Mouse (Mus musculus) layer of hippocampus, postnatal 25 days (tissue): ENCODE data around the gene Gng7. TPM values are rescaled to one million over a fixed set of nuclear protein-coding genes. Genes with fewer than 3 reads are reported as not detected.
"Not testable (repeated sequence)": the region's sequence is repeated elsewhere in the genome, so short reads cannot be mapped to it uniquely, and the experiment has no call there.

Experiments used
- DNase-seq, 2 experiments: peaks; one replicate each; pipeline ENCODE4 v3.0.0; 2022; ENCODE audit warnings: mixed read lengths in 2 of 2, low spot score in 1 of 2; ENCODE audit errors: extremely low spot score in 1 of 2
- total RNA-seq, 2 experiments: library from RNA; stranded (reverse); gene quantifications; 2 replicates each; pipeline ENCODE4 v1.2.3; 2021

Gene Gng7
- total RNA-seq, 2 experiments from 2014 or later: 180 to 184 TPM

DNA sequence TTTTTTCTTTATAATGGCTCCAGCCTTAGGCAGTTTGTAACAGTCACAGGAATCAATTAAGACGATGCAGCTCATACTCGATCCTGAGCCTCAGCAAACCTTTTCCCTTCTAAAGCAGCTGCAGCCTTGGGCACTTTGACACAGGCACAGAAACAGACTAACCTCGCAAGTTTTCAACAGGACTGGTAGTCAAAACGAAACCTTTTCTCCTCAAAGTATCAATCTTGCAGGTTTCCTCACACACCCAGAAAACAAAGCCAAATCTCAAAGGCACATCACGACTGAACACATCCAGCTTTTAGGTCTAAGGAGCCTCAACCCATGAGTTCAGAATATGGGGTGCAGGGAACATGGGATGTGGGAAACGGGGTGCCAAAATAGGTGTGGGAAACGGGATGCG, 17.4 kb downstream of the Gng7 start:
- DNase-seq: no peak

GRCm38 (mm10) chr10:80996501-80996900, 18.2 kb downstream of the Gng7 start:
- DNase-seq: no peak

- peak; percentile 86 to 91 for DNase-seq
Measured at GRCm38 (mm10) chr10:80995091-80995632, 19.6 kb downstream of the Gng7 start.

DNA sequence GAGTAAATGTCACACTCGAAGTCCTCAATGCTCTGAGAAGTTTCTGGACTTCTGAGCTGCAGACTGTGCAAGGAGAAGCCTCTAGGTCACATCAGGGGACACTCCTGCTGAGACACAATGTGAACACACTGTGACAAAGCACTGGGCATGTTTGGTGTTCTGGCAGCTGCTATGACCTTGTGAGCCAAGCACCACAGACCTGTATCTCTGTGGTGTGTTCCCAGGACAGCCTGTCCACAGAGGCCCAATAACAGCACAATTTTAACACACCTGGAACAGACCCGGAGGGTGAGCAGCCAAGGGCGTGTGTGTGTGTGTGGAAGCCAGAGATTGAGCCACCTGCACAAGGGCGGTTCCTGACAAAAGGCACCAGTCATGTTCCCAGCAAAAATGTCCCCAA, 20.1 kb downstream of the Gng7 start:
- no peak for DNase-seq

DNA sequence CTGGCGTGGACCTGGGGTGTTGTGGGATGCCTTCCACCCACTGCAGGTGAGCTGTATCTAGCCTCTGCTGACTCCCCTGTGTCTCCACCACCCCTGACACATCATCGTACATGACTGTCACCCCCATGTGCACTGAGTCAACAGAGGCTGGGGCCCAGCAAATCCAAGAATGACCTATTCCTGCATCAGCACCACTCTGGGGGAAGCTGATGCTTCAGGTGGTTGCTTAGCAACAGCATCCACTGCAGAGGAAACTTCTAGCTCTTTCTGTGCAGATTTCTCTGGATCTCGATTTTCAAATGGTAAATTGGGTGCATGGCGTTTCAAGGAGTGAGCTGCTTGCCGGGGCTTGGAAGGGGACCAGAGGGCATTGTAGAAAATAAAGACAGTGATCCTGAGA, 21.5 kb downstream of the Gng7 start:
- DNase-seq: no peak

DNA sequence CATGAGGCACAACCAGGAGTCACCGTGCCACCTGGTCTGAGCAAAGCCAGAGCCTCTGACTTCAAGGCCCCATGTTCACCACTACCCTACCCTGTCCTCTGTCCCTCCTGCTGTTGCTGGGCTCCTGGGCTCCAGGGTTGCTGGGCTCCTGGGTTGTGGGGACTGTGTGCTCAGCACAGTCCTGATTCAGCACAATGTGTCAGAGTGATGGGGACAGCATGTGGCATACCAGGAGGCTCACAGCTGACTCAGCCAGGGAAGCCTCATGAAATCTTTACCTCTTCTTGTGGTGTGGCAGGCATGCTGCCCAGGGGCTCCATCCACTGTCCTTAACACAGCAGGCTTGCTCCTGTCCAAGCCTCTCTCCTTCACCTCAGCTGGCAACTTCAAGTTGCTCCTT, 22.8 kb downstream of the Gng7 start:
- DNase-seq: no peak

GRCm38 (mm10) chr10:80991007-80991406, 23.7 kb downstream of the Gng7 start:
- DNase-seq: no peak

GRCm38 (mm10) chr10:80990406-80990805, 24.3 kb downstream of the Gng7 start:
- DNase-seq: no peak

GRCm38 (mm10) chr10:80989854-80990253, 24.9 kb downstream of the Gng7 start:
- not testable (repeated sequence) for DNase-seq

DNA sequence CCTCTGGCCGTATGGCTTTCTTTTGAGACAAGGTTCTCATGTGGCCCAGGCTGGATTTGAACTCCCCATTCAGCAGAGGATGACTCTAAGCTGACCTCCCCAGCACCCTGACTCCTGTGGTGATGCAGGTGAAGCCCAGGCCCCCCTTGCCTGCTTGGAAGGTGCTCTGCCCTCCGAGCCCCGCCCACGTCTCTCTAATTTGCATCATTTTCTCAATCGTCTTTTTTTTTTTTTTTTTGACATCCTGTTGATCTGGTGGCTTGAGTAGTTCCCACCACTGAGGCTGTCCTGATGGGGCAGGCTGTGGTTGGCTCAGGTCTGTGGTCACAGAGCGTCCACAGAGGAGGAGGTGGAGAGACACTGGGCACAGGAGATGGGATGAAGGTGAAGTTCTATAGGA, 25.3 kb downstream of the Gng7 start:
- no peak for DNase-seq

DNA sequence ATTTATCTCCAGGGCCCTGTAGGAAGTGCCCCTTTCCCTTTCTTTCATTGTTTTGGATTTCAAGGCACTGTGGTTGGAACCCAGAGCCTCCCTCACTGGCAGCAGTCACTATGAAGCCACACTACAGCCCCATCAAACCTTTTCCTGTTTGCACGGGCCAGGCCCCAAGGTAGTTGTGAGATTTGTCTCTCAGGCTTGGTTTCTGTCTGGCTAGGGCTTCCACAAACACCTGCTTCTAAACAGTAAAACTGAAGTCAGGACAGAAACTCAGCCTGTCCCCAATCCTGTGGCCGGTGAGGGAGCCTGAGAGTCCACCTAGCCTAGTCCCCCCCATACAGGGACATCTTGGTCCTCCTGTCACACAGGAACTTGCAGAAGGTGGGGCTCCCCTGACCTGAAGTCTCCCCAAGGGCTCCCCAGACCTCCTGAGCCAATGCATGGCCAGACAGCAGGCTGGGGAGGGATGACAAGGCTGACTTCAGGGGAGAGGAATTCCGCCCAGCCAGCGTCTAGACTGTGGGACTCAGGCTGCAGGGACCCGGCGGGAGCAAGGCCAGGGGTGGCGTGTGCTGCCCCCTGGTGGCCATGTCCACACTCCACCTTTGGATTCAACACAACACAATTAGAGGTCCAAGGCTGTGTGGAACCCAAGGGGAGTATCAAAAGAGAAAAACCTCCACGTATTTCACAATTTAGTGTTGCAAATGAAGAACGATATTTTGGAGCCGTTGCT, 26.9 kb downstream of the Gng7 start:
- DNase-seq: peak; percentile 57 to 72

DNA sequence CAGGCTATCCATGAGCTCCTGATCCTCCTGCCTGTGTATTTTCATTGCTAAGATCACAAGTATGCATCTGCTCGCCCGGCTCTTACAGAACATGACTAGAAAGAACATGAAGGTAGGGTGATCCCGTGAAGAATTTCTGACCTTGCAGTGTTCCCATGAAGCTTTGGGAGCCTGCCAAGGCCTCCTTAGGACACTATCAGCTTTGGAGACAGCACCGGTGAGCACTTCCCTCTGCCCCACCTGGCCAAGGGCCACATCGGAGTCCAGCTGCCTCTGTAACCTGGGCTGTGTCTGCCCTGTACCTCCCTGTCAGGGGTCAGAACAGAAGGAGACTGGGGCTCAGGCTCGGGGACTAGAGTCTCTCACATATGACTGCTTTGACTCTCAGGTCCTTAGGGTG, 28.0 kb downstream of the Gng7 start:
- DNase-seq: no peak

- DNase-seq: no peak
Measured at GRCm38 (mm10) chr10:80985970-80986701, 28.6 kb downstream of the Gng7 start.

DNA sequence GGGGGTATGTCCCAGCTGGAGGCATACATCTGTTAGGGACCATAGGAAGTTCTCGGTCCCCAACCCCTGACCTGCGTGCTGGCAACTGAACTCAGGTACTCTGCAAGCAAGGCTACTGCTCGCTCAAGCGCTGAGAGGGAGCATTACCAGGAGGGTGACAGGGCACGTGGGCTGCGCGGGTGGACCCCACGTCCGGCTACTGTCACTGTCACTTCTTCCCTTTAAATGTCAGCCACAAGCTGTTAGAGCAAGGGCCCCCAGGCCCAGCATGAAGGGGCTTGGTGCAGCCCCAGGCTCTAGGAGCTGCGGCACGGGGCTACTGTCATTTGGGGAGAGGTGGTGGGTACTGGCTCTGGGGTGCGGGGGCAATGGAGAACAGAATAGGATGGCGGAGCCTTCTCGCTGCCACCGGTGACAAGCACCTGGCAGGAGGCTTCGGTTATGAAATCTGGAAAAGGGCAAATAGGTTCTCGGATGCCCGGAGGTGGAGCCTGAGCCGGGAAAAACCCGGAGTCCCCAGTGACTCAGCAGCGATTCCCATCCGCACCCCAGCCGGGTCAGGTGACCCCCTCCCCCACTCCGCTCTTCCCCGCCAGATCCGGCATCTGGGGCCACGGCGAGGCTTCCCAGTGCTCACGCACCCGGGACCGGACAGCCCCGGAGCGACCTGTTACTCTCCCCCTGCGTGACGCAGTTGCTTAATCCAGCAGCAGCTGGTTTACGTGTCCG, 29.3 kb downstream of the Gng7 start:
- no peak for DNase-seq

DNA sequence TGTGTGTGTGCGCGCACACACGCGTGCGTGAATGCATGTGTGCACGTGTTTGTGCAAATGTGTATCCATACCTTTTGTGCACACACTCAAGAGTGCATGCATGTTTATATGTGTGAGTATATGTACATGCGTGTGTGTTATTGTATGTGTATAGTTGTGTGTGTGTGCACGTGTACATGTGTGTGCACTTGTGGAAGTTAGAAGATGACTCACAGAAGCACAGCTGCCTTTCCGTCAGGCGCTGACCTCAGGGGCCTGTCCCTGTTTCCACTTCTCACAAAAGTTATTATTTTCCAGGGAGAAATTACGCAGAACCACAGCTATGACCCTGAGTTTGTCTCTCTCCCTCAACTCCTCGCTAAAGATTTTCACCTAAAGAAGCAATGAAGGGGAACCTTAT, 30.5 kb downstream of the Gng7 start:
- DNase-seq: no peak

- no peak for DNase-seq
Measured at GRCm38 (mm10) chr10:80982381-80982780, 32.4 kb downstream of the Gng7 start.

DNA sequence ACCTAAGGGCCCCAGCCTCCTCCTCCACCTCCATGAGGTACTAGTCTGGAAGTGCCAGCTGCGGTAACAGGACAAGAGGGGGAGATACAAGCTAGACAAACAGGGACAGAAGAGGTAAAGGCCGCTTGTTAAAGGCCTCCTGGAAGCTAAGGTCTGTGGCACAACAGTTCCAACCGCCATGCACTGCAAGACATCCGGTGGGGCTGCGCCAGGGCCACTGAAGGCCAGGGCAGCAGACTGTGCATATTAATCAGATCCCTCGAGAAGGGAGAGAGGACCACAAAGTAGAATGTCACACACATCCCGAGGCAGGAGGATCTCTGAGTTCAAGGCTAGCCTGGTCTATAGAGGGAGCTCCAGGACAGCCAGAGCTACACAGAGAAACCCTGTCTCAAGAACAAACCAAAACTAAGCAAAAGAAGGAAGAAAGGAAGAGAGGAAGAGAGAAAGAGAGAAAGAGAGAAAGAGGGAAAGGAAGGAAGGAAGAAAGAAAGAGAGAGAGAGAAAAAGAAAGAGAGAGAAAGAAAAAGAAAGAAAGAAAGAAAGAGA, 33.1 kb downstream of the Gng7 start:
- DNase-seq: no peak

- no peak for DNase-seq
Measured at GRCm38 (mm10) chr10:80975478-80975877, 39.3 kb downstream of the Gng7 start.

GRCm38 (mm10) chr10:80973722-80974121, 41.0 kb downstream of the Gng7 start:
- DNase-seq: no peak

- DNase-seq: no peak
Measured at GRCm38 (mm10) chr10:80972071-80972987, 42.4 kb downstream of the Gng7 start.
